Mouse (Mus musculus): ENCODE measurements around the gene Rassf7.

Rassf7 gene

GRCm38 (mm10) chr7:141215101-141215879 lies at the start of gene Rassf7:
TSS of gene Rassf7 (plus strand) at chr7:141215860.
- in situ Hi-C loops (cut with MboI), result no loop called here

- in situ Hi-C loops (cut with MboI), result no loop called here
These were observed 47.7 kb upstream of the Rassf7 start for GRCm38 (mm10) chr7:141167901-141168517.

- in situ Hi-C loops (cut with MboI), result no loop called here
These were observed 47.1 kb upstream of the Rassf7 start for GRCm38 (mm10) chr7:141168518-141168953.

- in situ Hi-C loops (cut with MboI), result no loop called here
These were observed 46.4 kb upstream of the Rassf7 start for GRCm38 (mm10) chr7:141169300-141169699.

- in situ Hi-C loops (cut with MboI), result no loop called here
These were observed 45.8 kb upstream of the Rassf7 start for GRCm38 (mm10) chr7:141169866-141170265.

- in situ Hi-C loops (cut with MboI), result no loop called here
These were observed 43.3 kb upstream of the Rassf7 start, which contains the start of gene Rnh1 for GRCm38 (mm10) chr7:141172116-141173006. TSS of gene Rnh1 (minus strand) at chr7:141172857.

- in situ Hi-C loops (cut with MboI), result no loop called here
These were observed 42.3 kb upstream of the Rassf7 start for GRCm38 (mm10) chr7:141173323-141173850.

GRCm38 (mm10) chr7:141175068-141175467 lies 40.6 kb upstream of the Rassf7 start:
- in situ Hi-C loops (cut with MboI), result loop anchor here (5.0 kb wide), 1 partner anchor 83 kb away; no protein-coding TSS in a partner anchor

- in situ Hi-C loops (cut with MboI), result loop anchor here (5.0 kb wide), 1 partner anchor 84 kb away; no protein-coding TSS in a partner anchor
These were observed 39.5 kb upstream of the Rassf7 start for GRCm38 (mm10) chr7:141176173-141176572.

GRCm38 (mm10) chr7:141188194-141188593 lies 27.5 kb upstream of the Rassf7 start:
- in situ Hi-C loops (cut with MboI), result no loop called here

GRCm38 (mm10) chr7:141188733-141189132 lies 26.9 kb upstream of the Rassf7 start:
- in situ Hi-C loops (cut with MboI), result no loop called here

GRCm38 (mm10) chr7:141190220-141190619 lies 25.4 kb upstream of the Rassf7 start:
- in situ Hi-C loops (cut with MboI), result no loop called here

GRCm38 (mm10) chr7:141191036-141191435 lies 24.6 kb upstream of the Rassf7 start:
- in situ Hi-C loops (cut with MboI), result no loop called here

- in situ Hi-C loops (cut with MboI), result no loop called here
These were observed 23.6 kb upstream of the Rassf7 start for GRCm38 (mm10) chr7:141191796-141192685.

GRCm38 (mm10) chr7:141192776-141193347 lies 22.8 kb upstream of the Rassf7 start:
- in situ Hi-C loops (cut with MboI), result no loop called here

- in situ Hi-C loops (cut with MboI), result no loop called here
These were observed 22.3 kb upstream of the Rassf7 start for GRCm38 (mm10) chr7:141193348-141193856.

- in situ Hi-C loops (cut with MboI), result no loop called here
These were observed 21.7 kb upstream of the Rassf7 start, which contains the start of the genes Hras and Lrrc56 for GRCm38 (mm10) chr7:141193948-141194347. TSS of gene Hras (minus strand) at chr7:141194005. TSS of gene Lrrc56 (plus strand) at chr7:141194157.

- in situ Hi-C loops (cut with MboI), result no loop called here
These were observed 21.3 kb upstream of the Rassf7 start for GRCm38 (mm10) chr7:141194409-141194808.

GRCm38 (mm10) chr7:141194830-141195229 lies 20.8 kb upstream of the Rassf7 start:
- in situ Hi-C loops (cut with MboI), result no loop called here

GRCm38 (mm10) chr7:141195754-141196153 lies 19.9 kb upstream of the Rassf7 start:
- in situ Hi-C loops (cut with MboI), result no loop called here

Data from mature B cell (primary cell).